Mouse (Mus musculus) liver, adult 2 months (tissue): ENCODE results near the gene Rrp12. TPM values are rescaled to one million over a fixed set of nuclear protein-coding genes. Genes with fewer than 3 reads are reported as not detected.

Experiments used
- DNase-seq: peaks from one replicate; pipeline ENCODE4 v3.0.0-alpha.2; 2011; ENCODE audit warnings: low read depth, low spot score; ENCODE audit errors: extremely low read depth
- H3K27ac ChIP-seq: fragments of 200-500 bp; replicated peaks from 2 replicates; pipeline ENCODE4 v1.5.1; 2012; ENCODE audit warnings: low read depth, mild to moderate bottlenecking, control low read depth, inconsistent platforms, low read length; ENCODE audit not compliant: insufficient read depth
- H3K27me3 ChIP-seq: fragments of 200-500 bp; 2 replicates; pipeline ENCODE4 v1.6.1; 2012; ENCODE audit warnings: mild to moderate bottlenecking, moderate library complexity, low read length, inconsistent platforms; ENCODE audit not compliant: control insufficient read depth, insufficient read depth
- H3K36me3 ChIP-seq: fragments of 200-500 bp; 2 replicates; pipeline ENCODE4 v1.6.1; 2012; ENCODE audit warnings: low read length, inconsistent platforms; ENCODE audit not compliant: control insufficient read depth, insufficient read depth
- H3K4me1 ChIP-seq: fragments of 200-500 bp; 2 replicates; pipeline ENCODE4 v1.6.1; 2011; ENCODE audit warnings: low read length; ENCODE audit not compliant: control insufficient read depth, insufficient read depth
- H3K4me3 ChIP-seq: fragments of 200-500 bp; 2 replicates; pipeline ENCODE4 v1.5.1; 2011; ENCODE audit warnings: low read depth, mild to moderate bottlenecking, control low read depth, low read length, moderate library complexity; ENCODE audit not compliant: insufficient read depth
- H3K79me2 ChIP-seq: fragments of 200-500 bp; 2 replicates; pipeline ENCODE4 v1.6.1; 2012; ENCODE audit warnings: inconsistent platforms, mild to moderate bottlenecking, low read length, moderate library complexity; ENCODE audit not compliant: control insufficient read depth, insufficient read depth
- H3K9ac ChIP-seq: fragments of 200-500 bp; 2 replicates; pipeline ENCODE4 v1.6.1; 2012; ENCODE audit warnings: low read depth, mild to moderate bottlenecking, control low read depth, inconsistent platforms, low read length
- CTCF ChIP-seq: fragments of 200-500 bp; IDR thresholded peaks from 2 replicates; pipeline ENCODE4 v1.5.1; 2011; ENCODE audit warnings: low read depth, low read length, control low read depth
- POLR2A ChIP-seq: fragments of 200-500 bp; IDR thresholded peaks from 2 replicates; pipeline ENCODE4 v1.6.1; 2011; ENCODE audit warnings: low read length, control low read depth; ENCODE audit not compliant: insufficient read depth; ENCODE audit errors: extremely low read depth
- WGBS: fragments of 180-500 bp; shearing (Covaris S2); methylation state at CpG from one replicate; pipeline ENCODE4 v1.1.7; 2018; 5-methylcytosine and 5-hydroxymethylcytosine counted together
- polyA plus RNA-seq: library from polyadenylated mRNA; depleted of rRNA; stranded (reverse); fragments of >200 nt; gene quantifications from 2 replicates; pipeline ENCODE4 v1.2.3, GENCODE M21; 2012
- total RNA-seq: library from RNA; depleted of rRNA; stranded (reverse); fragments of >200 nt; gene quantifications from 2 replicates; pipeline ENCODE4 v1.2.3, GENCODE M21; 2014

Rrp12 gene
- total and polyA plus RNA-seq, 2 experiments: 1.4 to 4.1 TPM

- Histone ChIP-seq H3K27me3 (no peaks in the 10 kb centered on the region), H3K36me3 (no peaks in the 10 kb centered on the region), H3K4me3 (no peak overlapping the region), H3K9ac (no peak overlapping the region), H3K79me2 (peaks cover 4% of the 10 kb centered on the region; the same call in 1 of the 2 replicates), H3K27ac (no peak overlapping the region), H3K4me1 (peaks cover 12% of the 10 kb centered on the region)
- DNase-seq: no peak
- WGBS: 69% methylated on average over 14 of the region's 14 CpGs
- TF ChIP-seq POLR2A (no peak), CTCF (no peak)
Observed at GRCm38 (mm10) chr19:41831718-41832391, 64.1 kb downstream of the Rrp12 start.

DNA sequence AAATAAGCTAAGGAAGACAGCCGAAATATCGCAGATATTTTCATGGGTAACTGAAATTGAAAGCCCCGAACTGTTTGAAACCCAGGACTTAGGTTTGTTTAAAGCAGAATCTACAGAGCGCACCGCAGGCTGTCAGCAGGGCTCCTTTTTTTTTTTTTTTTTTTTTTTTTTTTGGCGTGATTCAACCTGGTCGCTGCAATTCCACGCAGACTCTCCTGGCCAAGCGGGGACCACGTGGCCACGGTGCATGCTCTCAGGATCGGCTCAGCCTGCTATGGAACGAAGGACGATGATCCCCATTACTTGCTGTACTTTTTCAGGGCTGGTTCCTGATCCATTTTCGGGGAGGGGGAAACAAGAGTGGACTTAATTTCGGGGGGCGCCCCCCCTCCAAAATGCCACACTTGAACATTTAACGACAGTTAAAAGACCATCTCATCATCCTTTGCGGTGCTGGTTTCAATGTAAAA is 64.8 kb downstream of the Rrp12 start:
- Histone ChIP-seq H3K79me2 (peaks cover 4% of the 10 kb centered on the region; the same call in 1 of the 2 replicates), H3K4me3 (peak overlapping the region; percentile 59), H3K9ac (peak overlapping the region; percentile 68), H3K27me3 (no peaks in the 10 kb centered on the region), H3K27ac (0 out of 2 replicates have a peak overlapping the region, but pooled peaks have one; percentile 8), H3K36me3 (no peaks in the 10 kb centered on the region), H3K4me1 (peaks cover 12% of the 10 kb centered on the region)
- whole genome bisulfite sequencing: 3% methylated on average over 19 of the region's 19 CpGs
- peak; percentile 63 for DNase-seq
- TF ChIP-seq POLR2A (no peak), CTCF (no peak)

DNA sequence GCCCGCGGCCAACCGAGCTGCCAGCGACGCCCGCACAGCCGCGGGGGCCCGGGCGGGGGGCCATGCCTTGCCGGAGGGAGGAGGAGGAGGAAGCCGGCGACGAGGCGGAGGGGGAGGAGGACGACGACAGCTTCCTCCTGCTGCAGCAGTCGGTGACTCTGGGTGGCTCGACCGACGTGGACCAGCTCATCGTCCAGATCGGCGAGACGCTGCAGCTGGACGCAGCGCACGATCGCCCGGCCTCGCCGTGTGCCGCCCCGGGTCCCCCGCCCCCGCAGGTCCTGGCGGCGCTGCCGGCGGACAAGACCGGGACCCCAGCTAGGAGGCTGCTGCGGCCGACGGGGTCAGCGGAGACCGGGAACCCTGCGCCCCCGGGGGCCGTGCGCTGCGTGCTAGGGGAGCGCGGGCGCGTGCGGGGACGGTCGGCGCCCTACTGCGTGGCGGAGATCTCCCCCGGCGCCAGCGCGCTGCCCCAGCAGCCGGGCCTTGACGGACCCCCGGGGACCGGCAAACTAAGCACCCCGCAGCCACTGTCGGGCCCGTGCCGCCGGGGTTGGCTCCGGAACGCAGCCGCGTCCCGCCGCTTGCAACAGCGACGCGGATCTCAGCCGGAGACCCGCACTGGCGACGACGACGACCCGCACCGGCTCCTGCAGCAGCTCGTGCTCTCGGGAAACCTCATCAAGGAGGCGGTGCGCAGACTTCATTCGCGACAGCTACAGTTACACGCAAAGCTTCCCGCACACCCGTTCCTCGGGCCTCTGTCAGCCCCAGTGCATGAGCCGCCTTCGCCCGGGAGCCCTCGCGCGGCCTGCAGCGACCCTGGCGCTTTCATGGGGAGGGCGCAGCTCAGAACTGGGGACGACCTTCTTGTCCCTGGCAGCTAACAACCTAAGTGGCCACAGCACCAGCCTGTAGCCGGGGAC is 65.6 kb downstream of the Rrp12 start:
- Histone ChIP-seq H3K27me3 (no peaks in the 10 kb centered on the region), H3K27ac (peak overlapping the region; percentile 93), H3K4me3 (peak overlapping the region; percentile 59), H3K79me2 (peaks cover 4% of the 10 kb centered on the region; the same call in 1 of the 2 replicates), H3K36me3 (no peaks in the 10 kb centered on the region), H3K9ac (peak overlapping the region; percentile 68), H3K4me1 (peaks cover 12% of the 10 kb centered on the region)
- no peak for DNase-seq
- under 1% methylated on average over 111 of the region's 112 CpGs for WGBS
- no peak for TF ChIP-seq CTCF
- no peak for TF ChIP-seq POLR2A

GRCm38 (mm10) chr19:41829381-41830105 is 66.4 kb downstream of the Rrp12 start, which contains the start of gene Frat1:
Gene Frat1 (plus strand): TSS chr19:41829970.
- H3K9ac ChIP-seq: peak within 1 kb of the TSS; percentile 88
- H3K27ac ChIP-seq: peak within 1 kb of the TSS; percentile 96
- H3K27me3 ChIP-seq: no peaks in the 10 kb centered on the region
- H3K4me1 ChIP-seq: peaks cover 12% of the 10 kb centered on the region
- peaks cover 4% of the 10 kb centered on the region; the same call in 1 of the 2 replicates for H3K79me2 ChIP-seq
- TF ChIP-seq CTCF (no peak), POLR2A (no peak)
- peak; percentile 92 for DNase-seq
- H3K36me3 ChIP-seq: no peaks in the 10 kb centered on the region
- H3K4me3 ChIP-seq: peak within 1 kb of the TSS; percentile 59
- WGBS: under 1% methylated on average over 39 of the region's 39 CpGs

DNA sequence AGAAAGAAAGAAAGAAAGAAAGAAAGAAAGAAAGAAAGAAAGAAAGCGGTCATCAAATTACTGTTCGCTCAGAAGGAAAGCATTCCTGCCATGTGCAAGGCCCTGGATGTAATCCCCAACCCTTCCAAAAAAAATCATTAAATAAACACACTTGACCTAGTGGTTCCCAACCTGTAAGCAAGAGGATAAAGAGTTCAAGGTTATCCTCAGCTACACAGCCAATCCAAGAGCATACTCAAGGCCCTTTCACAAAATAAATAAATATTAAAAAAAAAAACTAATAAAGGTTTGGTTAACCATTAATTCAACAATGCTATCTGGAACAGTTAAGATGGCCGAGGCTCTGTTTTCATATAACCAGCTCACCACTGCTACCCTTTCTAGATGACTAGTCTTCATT is 67.0 kb downstream of the Rrp12 start:
- H3K79me2 ChIP-seq: peaks cover 4% of the 10 kb centered on the region; the same call in 1 of the 2 replicates
- peaks cover 12% of the 10 kb centered on the region for H3K4me1 ChIP-seq
- WGBS: 24% methylated on average over 3 of the region's 3 CpGs
- H3K36me3 ChIP-seq: no peaks in the 10 kb centered on the region
- TF ChIP-seq CTCF (no peak), POLR2A (no peak)
- H3K9ac ChIP-seq: peak overlapping the region; percentile 66
- peak overlapping the region; percentile 42 for H3K4me3 ChIP-seq
- DNase-seq: peak; percentile 98
- peak overlapping the region; percentile 96 for H3K27ac ChIP-seq
- no peaks in the 10 kb centered on the region for H3K27me3 ChIP-seq
